Mouse (Mus musculus): ENCODE data around the gene Zfp575.

- TF ChIP-seq GATA1 (IDR thresholded peaks at IDR 0.05; ENCODE audit: borderline replicate concordance, low read length) (no peak), CTCF (IDR thresholded peaks at IDR 0.05; ENCODE audit: low read depth, low read length) (no peak)
These were observed 4.7 kb upstream of the Zfp575 start for GRCm38 (mm10) chr7:24592163-24592562.
